Mouse (Mus musculus): ENCODE measurements at regions not wholly inside any gene's neighbourhood (a gene's known extent, or its start where the extent isn't known, plus 50 kb on each side); places are given as distances from the start of the nearest gene placed in this dataset.

DNA sequence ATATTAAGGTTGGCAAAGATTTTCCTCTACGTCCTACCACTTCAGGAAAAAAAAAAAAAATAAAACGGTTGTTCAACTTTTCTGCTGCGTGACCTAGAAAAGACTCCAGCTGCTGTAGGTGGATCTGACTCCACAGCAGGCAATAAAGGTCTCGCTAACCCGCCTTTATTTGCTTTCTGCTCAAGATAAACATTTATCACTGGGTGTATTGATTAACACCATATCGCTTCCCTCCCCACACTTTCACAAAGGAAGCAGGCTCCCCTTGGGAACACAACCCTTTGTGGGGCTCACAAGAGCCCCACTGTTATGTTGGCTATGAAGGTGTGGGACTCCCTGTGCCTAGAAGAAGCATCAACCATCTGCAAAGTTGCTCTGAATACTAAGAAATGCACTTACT is 85.1 kb downstream of the Foxa2 start:
- WGBS, result 12% methylated on average over 6 of the region's 6 CpGs

DNA sequence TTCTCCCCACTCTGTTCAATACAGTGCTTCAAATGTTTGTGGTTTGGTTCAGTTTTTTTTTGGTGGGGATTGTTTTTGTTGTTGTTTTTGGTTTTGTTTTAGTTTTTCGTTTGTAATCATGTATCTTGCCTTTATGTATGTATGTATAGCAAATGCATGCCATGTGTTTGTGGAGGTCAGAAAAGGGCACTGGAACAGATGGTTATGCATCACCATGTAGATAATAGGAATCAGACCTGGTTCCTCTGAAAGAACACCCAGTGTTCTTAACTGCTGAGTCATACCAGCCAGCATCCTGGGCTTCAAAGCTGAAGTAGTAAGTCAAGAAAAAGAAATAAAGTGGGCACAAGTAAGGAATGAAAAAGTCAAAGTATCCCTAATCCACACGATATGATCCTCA is 92.6 kb downstream of the Foxa2 start:
- peaks cover 2% of the 10 kb centered on the region; the same call in 1 of the 2 replicates for H3K4me1 ChIP-seq (ENCODE audit: control insufficient read depth, insufficient read depth, low read length)
- WGBS, result 84% methylated on average over 2 of the region's 2 CpGs
- H3K36me3 ChIP-seq (ENCODE audit: control insufficient read depth, insufficient read depth, low read length), result peaks cover 48% of the 10 kb centered on the region
- H3K27me3 ChIP-seq (ENCODE audit: control insufficient read depth, insufficient read depth, low read length), result no peaks in the 10 kb centered on the region
- no peak for TF ChIP-seq CTCF (IDR thresholded peaks at IDR 0.05; ENCODE audit: low read depth, low read length)
- TF ChIP-seq POLR2A (IDR thresholded peaks at IDR 0.05; ENCODE audit: extremely low read depth, insufficient read depth, low read length), result no peak
- no peak overlapping the region for H3K4me3 ChIP-seq (ENCODE audit: insufficient read depth, low read depth, low read length)
- H3K9ac ChIP-seq (ENCODE audit: low read depth, low read length), result no peak overlapping the region
- DNase-seq (ENCODE audit: extremely low read depth, low read depth, low spot score), result no peak
- H3K79me2 ChIP-seq (ENCODE audit: control insufficient read depth, insufficient read depth, low read length), result no peaks in the 10 kb centered on the region
- no peak overlapping the region for H3K27ac ChIP-seq (replicated peaks; ENCODE audit: insufficient read depth, low read depth, low read length)

More for the DNA sequence above, 85.1 kb downstream of the Foxa2 start:
- no peak overlapping the region for H3K4me3 ChIP-seq (ENCODE audit: insufficient read depth, low read depth, low read length)
- DNase-seq (ENCODE audit: extremely low read depth, low read depth, low spot score), result peak; percentile 83
- TF ChIP-seq POLR2A (IDR thresholded peaks at IDR 0.05; ENCODE audit: extremely low read depth, insufficient read depth, low read length) (no peak), CTCF (IDR thresholded peaks at IDR 0.05; ENCODE audit: low read depth, low read length) (no peak)
- no peak overlapping the region for H3K9ac ChIP-seq (ENCODE audit: low read depth, low read length)
- H3K36me3 ChIP-seq (ENCODE audit: control insufficient read depth, insufficient read depth, low read length), result peaks cover 36% of the 10 kb centered on the region
- H3K79me2 ChIP-seq (ENCODE audit: control insufficient read depth, insufficient read depth, low read length), result no peaks in the 10 kb centered on the region; the same call in 1 of the 2 replicates
- peaks cover 18% of the 10 kb centered on the region for H3K4me1 ChIP-seq (ENCODE audit: control insufficient read depth, insufficient read depth, low read length)
- peak overlapping the region; percentile 96 for H3K27ac ChIP-seq (replicated peaks; ENCODE audit: insufficient read depth, low read depth, low read length)
- H3K27me3 ChIP-seq (ENCODE audit: control insufficient read depth, insufficient read depth, low read length), result no peaks in the 10 kb centered on the region

DNA sequence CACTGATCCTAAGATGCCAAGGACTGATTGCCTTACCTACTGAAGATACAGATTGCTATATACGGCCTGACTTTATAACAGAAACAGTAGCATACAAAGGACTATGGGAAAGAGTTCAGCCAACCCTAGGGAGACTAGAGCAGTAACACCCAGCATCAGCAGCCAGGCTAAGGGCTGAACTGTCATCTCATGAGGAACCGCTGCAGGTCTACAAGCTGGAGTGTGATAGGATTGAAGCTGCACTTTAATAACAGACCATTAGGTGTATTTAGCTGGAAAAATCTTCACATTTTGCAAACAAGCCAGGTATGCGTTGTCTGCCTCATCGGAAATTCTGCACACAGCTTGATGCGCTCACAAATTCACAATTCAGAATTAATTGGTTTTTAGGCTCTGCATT is 95.5 kb downstream of the Foxa2 start:
- H3K4me1 ChIP-seq (ENCODE audit: control insufficient read depth, insufficient read depth, low read length), result peaks cover 2% of the 10 kb centered on the region; the same call in 1 of the 2 replicates
- H3K4me3 ChIP-seq (ENCODE audit: insufficient read depth, low read depth, low read length), result no peak overlapping the region
- H3K27ac ChIP-seq (replicated peaks; ENCODE audit: insufficient read depth, low read depth, low read length), result no peak overlapping the region
- no peaks in the 10 kb centered on the region for H3K27me3 ChIP-seq (ENCODE audit: control insufficient read depth, insufficient read depth, low read length)
- no peak overlapping the region for H3K9ac ChIP-seq (ENCODE audit: low read depth, low read length)
- TF ChIP-seq CTCF (IDR thresholded peaks at IDR 0.05; ENCODE audit: low read depth, low read length), result no peak
- TF ChIP-seq POLR2A (IDR thresholded peaks at IDR 0.05; ENCODE audit: extremely low read depth, insufficient read depth, low read length), result no peak
- no peak for DNase-seq (ENCODE audit: extremely low read depth, low read depth, low spot score)
- H3K36me3 ChIP-seq (ENCODE audit: control insufficient read depth, insufficient read depth, low read length), result peaks cover 41% of the 10 kb centered on the region
- H3K79me2 ChIP-seq (ENCODE audit: control insufficient read depth, insufficient read depth, low read length), result no peaks in the 10 kb centered on the region
- 95% methylated on average over 5 of the region's 5 CpGs for WGBS

DNA sequence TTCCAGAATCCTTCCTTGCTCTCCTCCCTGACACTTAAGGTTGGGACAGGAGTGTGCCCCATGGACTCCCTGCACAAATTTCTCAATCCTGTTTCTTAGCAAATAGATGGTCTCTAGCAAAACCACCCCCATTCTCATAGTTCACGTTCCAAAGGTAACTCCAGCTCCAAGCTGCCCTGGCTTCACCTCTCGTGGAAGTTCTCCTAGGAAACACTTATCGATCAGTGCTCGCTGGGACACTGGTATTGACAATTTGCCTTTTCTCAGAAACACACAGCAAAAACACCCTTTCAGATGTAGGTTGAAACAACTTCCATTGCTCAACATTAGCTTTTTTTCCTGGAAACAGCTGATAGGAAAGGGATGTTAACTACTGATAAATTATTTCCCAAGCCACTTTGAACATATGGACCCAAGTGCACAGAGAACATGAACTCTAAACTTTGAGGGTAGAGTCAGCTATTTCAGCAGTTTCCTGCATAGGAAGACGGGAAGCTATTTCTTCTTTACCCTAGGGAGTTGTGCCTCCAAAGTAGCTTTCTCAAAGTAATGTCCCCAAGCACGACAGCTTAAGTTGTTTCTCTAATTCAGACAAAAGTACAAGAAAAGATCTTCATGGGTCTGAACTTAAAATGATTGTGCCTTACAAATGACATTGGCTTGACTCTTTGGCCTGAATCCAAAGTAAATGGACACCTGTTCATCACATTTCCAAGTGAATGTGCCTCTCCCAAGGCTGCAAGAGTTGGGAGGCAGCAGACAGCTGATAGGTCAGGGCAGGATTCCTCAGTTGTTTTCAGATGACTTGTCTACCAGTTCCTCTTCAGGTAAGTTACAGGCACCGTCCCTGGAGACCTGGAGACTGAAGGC is 102.4 kb downstream of the Foxa2 start:
- Histone ChIP-seq H3K4me1 (ENCODE audit: control insufficient read depth, insufficient read depth, low read length) (peaks cover 16% of the 10 kb centered on the region), H3K9ac (ENCODE audit: low read depth, low read length) (no peak overlapping the region), H3K79me2 (ENCODE audit: control insufficient read depth, insufficient read depth, low read length) (no peaks in the 10 kb centered on the region), H3K4me3 (ENCODE audit: insufficient read depth, low read depth, low read length) (no peak overlapping the region), H3K36me3 (ENCODE audit: control insufficient read depth, insufficient read depth, low read length) (peaks cover 23% of the 10 kb centered on the region), H3K27me3 (ENCODE audit: control insufficient read depth, insufficient read depth, low read length) (no peaks in the 10 kb centered on the region), H3K27ac (replicated peaks; ENCODE audit: insufficient read depth, low read depth, low read length) (peak overlapping the region; percentile 98)
- DNase-seq (ENCODE audit: extremely low read depth, low read depth, low spot score), result peak; percentile 99
- 23% methylated on average over 7 of the region's 7 CpGs for WGBS
- TF ChIP-seq CTCF (IDR thresholded peaks at IDR 0.05; ENCODE audit: low read depth, low read length) (no peak), POLR2A (IDR thresholded peaks at IDR 0.05; ENCODE audit: extremely low read depth, insufficient read depth, low read length) (no peak)

DNA sequence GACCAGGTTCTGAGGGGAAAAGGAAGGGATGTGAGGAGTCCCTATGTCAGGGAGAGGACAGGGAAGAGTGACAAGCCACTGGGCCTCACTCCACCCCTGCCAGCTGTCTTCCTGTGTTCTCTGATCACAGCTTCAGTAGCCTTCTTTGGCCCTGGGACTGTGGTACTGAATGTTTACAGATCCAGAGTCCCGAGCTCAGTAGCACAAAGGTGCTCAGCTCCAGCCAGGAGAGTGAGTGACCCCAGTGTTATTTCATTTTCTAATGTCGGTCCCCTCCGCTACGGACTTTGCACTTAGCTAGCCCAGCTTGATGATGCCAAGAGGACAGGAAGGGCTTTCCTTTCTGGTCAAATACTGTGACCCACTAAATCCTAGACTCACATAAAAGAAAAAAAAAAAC is 104.2 kb downstream of the Foxa2 start:
- 14% methylated on average over 4 of the region's 4 CpGs for WGBS
- Histone ChIP-seq H3K27ac (replicated peaks; ENCODE audit: insufficient read depth, low read depth, low read length) (peak overlapping the region; percentile 84), H3K79me2 (ENCODE audit: control insufficient read depth, insufficient read depth, low read length) (no peaks in the 10 kb centered on the region), H3K9ac (ENCODE audit: low read depth, low read length) (peak overlapping the region; percentile 52), H3K4me3 (ENCODE audit: insufficient read depth, low read depth, low read length) (no peak overlapping the region), H3K36me3 (ENCODE audit: control insufficient read depth, insufficient read depth, low read length) (peaks cover 20% of the 10 kb centered on the region), H3K4me1 (ENCODE audit: control insufficient read depth, insufficient read depth, low read length) (peaks cover 16% of the 10 kb centered on the region), H3K27me3 (ENCODE audit: control insufficient read depth, insufficient read depth, low read length) (no peaks in the 10 kb centered on the region)
- TF ChIP-seq CTCF (IDR thresholded peaks at IDR 0.05; ENCODE audit: low read depth, low read length), result no peak
- TF ChIP-seq POLR2A (IDR thresholded peaks at IDR 0.05; ENCODE audit: extremely low read depth, insufficient read depth, low read length), result no peak
- DNase-seq (ENCODE audit: extremely low read depth, low read depth, low spot score), result peak; percentile 100

DNA sequence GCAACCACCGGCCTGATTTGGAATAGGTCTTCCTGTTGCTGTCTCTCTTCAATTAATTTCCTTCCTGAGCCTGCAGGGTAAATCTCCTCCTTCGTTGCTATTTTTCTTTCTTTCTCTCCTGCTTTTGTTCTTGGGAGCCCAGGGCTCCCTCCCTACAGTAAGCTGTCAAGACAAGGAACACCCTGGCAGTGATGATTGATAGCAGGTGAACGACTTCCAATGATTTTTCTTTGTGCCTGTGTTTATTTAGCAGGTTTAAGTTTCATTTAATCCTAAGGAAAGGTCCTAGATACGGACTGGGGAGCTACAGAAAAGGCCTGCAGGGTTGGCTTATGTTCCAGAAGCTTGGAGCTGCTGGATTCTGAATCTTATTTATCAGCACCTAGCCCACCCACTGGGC is 105.5 kb downstream of the Foxa2 start:
- Histone ChIP-seq H3K27me3 (ENCODE audit: control insufficient read depth, insufficient read depth, low read length) (no peaks in the 10 kb centered on the region), H3K27ac (replicated peaks; ENCODE audit: insufficient read depth, low read depth, low read length) (no peak overlapping the region; the same call in 1 of the 2 replicates), H3K79me2 (ENCODE audit: control insufficient read depth, insufficient read depth, low read length) (no peaks in the 10 kb centered on the region), H3K9ac (ENCODE audit: low read depth, low read length) (no peak overlapping the region), H3K4me3 (ENCODE audit: insufficient read depth, low read depth, low read length) (no peak overlapping the region), H3K36me3 (ENCODE audit: control insufficient read depth, insufficient read depth, low read length) (peaks cover 14% of the 10 kb centered on the region), H3K4me1 (ENCODE audit: control insufficient read depth, insufficient read depth, low read length) (peaks cover 16% of the 10 kb centered on the region)
- 53% methylated on average over 4 of the region's 4 CpGs for WGBS
- TF ChIP-seq POLR2A (IDR thresholded peaks at IDR 0.05; ENCODE audit: extremely low read depth, insufficient read depth, low read length), result no peak
- no peak for TF ChIP-seq CTCF (IDR thresholded peaks at IDR 0.05; ENCODE audit: low read depth, low read length)
- no peak for DNase-seq (ENCODE audit: extremely low read depth, low read depth, low spot score)

Measured in liver, adult 2 months (tissue).